Mouse (Mus musculus): ENCODE results near the gene Timp3. TPM values are rescaled to one million over a fixed set of nuclear protein-coding genes. Genes with fewer than 3 reads are reported as not detected.

Timp3 gene
- polyA plus RNA-seq, 1 experiment from 2014 or later = 66.4 TPM

DNA sequence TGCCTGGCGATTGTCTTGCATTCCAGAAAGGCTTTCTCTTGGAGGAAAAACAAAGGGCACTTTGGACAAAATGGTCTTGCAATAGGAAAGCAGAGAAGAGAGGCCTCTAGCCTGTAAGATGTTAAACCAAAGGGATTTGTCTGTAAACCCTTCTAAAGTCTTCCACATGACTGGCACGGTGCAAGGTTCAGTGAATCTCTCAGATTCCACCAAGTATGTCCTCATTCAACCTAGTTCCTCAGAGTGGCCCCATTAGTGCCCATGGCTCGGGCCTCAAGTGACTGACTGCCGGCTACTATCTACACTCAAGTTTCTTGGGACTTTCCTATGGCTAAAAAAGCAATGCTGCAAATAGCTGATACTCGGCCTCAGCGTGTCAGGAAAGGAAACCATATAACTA is 1.8 kb upstream of the Timp3 start:
- Histone ChIP-seq H3K4me1 (peaks cover 37% of the 10 kb centered on the region), H3K27me3 (0 out of 2 replicates have a peak, but pooled peaks cover 3% of the 10 kb centered on the region)
- WGBS = 73% methylated on average over 6 of the region's 6 CpGs

DNA sequence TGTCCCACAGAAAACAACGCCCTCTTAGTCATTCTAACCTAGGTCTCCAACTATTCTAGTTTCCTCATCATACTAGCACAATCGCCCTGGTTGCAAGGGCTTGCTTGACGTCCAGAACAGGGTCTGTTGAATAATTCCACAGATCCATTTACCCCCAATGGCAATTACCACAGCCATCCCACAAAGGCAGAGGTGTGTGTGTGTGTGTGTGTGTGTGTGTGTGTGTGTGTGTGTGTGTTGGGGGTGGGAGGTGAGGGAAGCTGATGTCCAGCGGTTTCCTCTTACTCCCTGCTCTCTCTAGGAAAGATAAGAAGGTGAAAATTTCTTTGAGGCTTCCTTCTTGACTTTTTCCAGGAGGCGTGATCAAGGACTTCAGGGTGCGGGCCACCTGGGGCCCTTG is 377 bp upstream of the Timp3 start:
- no peak for ATAC-seq (ENCODE audit: insufficient number of reproducible peaks, insufficient read depth, low FRiP score, low TSS enrichment)
- Histone ChIP-seq H3K9me3 (no peaks in the 10 kb centered on the region), H3K4me1 (peaks cover 44% of the 10 kb centered on the region), H3K9ac (peak overlapping the region; percentile 79), H3K4me3 (peak overlapping the region; percentile 71), H3K36me3 (no peaks in the 10 kb centered on the region; the same call in 1 of the 2 replicates), H3K4me2 (replicated peaks) (peak overlapping the region; percentile 73), H3K27ac (0 out of 2 replicates have a peak overlapping the region, but pooled peaks have one; percentile 67), H3K27me3 (0 out of 2 replicates have a peak, but pooled peaks cover 3% of the 10 kb centered on the region)
- whole genome bisulfite sequencing = 32% methylated on average over 6 of the region's 6 CpGs

More for the DNA sequence above, 1.8 kb upstream of the Timp3 start:
- no peak overlapping the region for H3K4me3 ChIP-seq
- H3K4me2 ChIP-seq (replicated peaks) = no peak overlapping the region
- no peak overlapping the region for H3K9ac ChIP-seq
- no peaks in the 10 kb centered on the region for H3K36me3 ChIP-seq
- H3K27ac ChIP-seq = no peak overlapping the region
- ATAC-seq (ENCODE audit: insufficient number of reproducible peaks, insufficient read depth, low FRiP score, low TSS enrichment) = no peak
- H3K9me3 ChIP-seq = no peaks in the 10 kb centered on the region

DNA sequence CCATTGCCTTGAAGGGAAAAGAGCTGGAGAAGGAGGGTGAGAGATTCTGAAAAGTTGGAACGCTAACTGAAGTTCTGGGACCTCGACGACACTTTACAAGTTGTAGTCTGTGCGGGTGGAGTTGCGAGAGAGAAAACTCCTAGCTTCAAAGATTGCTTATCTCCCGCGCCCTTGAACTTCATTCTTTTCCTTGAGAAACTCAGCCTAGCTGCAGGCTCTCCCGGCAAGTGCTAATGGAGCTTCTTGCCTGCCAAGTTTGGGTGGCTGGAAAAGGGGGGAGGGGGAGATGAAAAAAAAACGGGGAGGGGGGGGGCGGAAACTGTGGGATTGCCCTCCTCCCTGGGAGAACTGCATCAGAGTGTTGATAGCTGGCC is 932 bp downstream of the Timp3 start:
- Histone ChIP-seq H3K36me3 (no peaks in the 10 kb centered on the region; the same call in 1 of the 2 replicates), H3K9me3 (no peaks in the 10 kb centered on the region), H3K9ac (peak overlapping the region; percentile 79), H3K27me3 (0 out of 2 replicates have a peak, but pooled peaks cover 3% of the 10 kb centered on the region), H3K4me3 (peak overlapping the region; percentile 71), H3K27ac (peak overlapping the region; percentile 67; the same call in 1 of the 2 replicates), H3K4me2 (replicated peaks) (peak overlapping the region; percentile 73), H3K4me1 (peaks cover 33% of the 10 kb centered on the region)
- no peak for ATAC-seq (ENCODE audit: insufficient number of reproducible peaks, insufficient read depth, low FRiP score, low TSS enrichment)
- WGBS = 3% methylated on average over 10 of the region's 10 CpGs

DNA sequence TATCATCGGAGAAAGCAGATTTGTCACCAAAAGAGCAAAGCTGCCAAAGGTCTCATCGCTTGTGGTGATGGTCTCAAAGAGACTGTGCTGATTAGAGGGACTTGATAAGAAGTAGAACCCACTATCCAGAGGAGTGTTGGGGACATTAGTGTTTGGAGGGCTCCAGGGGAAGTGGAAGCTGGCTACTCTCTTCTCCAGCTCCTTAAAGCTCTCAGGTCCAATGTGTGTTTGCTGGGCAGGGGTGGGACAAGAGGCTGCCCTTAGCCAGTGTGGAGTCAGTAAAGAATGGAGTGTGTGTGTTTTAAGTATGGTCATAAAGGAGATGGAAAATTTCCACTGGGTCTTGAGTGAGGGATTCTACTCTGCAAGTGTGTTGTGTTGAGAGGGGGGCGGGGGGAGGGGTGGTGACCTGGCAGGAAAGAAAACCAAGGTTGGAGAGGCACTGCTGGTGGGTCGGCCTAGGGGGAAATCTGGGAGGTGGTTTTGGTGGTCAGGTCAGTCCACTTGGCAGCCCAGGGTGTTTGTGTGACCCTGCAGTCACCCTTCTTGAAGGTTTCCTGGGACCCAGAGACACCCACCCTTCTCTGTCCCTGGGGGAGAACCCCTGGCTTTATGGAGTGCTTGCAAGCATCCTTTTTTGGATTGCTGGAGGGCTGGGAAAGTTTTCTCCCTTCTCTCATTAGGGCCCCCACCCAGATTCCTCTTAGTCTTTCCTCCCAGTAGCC is 1.6 kb downstream of the Timp3 start:
- Histone ChIP-seq H3K4me3 (peak overlapping the region; percentile 71), H3K9ac (peak overlapping the region; percentile 79), H3K36me3 (peaks cover 6% of the 10 kb centered on the region; the same call in 1 of the 2 replicates), H3K27me3 (0 out of 2 replicates have a peak, but pooled peaks cover 3% of the 10 kb centered on the region), H3K9me3 (no peaks in the 10 kb centered on the region), H3K4me2 (replicated peaks) (peak overlapping the region; percentile 73), H3K27ac (peak overlapping the region; percentile 46; the same call in 1 of the 2 replicates), H3K4me1 (peaks cover 33% of the 10 kb centered on the region)
- WGBS = 15% methylated on average over 4 of the region's 4 CpGs
- ATAC-seq (ENCODE audit: insufficient number of reproducible peaks, insufficient read depth, low FRiP score, low TSS enrichment) = no peak

DNA sequence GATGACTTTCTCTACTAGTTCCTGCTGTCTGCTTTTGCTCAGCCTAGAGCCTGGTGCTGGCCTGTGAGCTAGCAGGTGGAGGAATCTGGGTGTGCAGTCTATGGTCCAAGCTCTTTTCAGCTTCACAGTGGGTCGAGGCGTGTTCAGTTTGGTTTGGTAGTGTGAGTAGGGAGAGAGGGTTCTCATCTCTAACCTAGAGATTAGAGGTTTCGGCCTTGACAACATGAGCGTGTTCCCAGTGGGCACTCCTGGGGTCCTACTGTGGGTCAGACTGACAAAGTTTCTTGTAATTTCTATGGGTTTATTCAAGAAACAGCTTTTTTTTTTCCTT is 2.1 kb downstream of the Timp3 start:
- Histone ChIP-seq H3K27ac (peak overlapping the region; percentile 46; the same call in 1 of the 2 replicates), H3K4me2 (replicated peaks) (peak overlapping the region; percentile 73), H3K9ac (peak overlapping the region; percentile 79), H3K27me3 (0 out of 2 replicates have a peak, but pooled peaks cover 3% of the 10 kb centered on the region), H3K4me3 (peak overlapping the region; percentile 71), H3K36me3 (peaks cover 10% of the 10 kb centered on the region; the same call in 1 of the 2 replicates), H3K9me3 (no peaks in the 10 kb centered on the region), H3K4me1 (peaks cover 33% of the 10 kb centered on the region)
- 63% methylated on average over 4 of the region's 4 CpGs for WGBS
- ATAC-seq (ENCODE audit: insufficient number of reproducible peaks, insufficient read depth, low FRiP score, low TSS enrichment) = no peak

DNA sequence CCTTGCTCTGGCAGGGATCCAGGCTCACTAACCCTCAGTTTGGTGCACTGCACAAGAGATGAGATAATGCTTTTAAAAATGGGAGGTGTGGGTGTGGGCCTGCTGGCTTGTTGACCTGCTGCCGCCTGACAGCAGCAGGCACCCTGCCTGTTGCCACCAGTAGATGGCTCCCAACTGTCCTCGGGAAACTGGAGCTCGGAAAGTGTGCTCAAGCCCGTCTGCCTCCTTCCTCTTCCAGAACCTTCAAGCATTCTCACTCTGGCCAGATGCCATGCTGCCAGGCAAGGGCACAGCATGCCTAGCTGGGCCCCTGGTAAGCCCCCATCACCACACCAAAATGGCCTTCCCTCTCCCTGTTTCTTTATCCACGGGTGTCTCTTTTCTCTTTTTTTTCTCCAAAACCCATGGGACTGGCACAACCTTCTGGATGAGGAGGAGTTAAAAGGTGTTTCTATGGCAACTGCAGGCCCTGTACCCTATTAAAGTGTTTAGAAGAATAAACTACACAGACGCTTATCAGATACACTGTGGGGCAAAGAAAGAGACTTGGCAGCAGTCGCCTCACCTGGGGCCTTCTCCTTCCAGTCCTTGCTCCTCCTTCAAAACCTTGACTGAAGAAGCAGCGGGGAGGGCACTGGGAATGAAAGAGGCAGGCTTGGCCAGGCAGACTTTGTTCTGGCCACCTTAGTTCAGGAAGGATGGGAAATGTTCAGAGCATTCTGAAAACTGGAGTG is 2.8 kb downstream of the Timp3 start:
- Histone ChIP-seq H3K27me3 (no peaks in the 10 kb centered on the region), H3K4me2 (replicated peaks) (peak overlapping the region; percentile 73), H3K9ac (peak overlapping the region; percentile 79), H3K4me1 (peaks cover 33% of the 10 kb centered on the region), H3K4me3 (peak overlapping the region; percentile 71), H3K9me3 (no peaks in the 10 kb centered on the region), H3K36me3 (peaks cover 11% of the 10 kb centered on the region; the same call in 1 of the 2 replicates), H3K27ac (0 out of 2 replicates have a peak overlapping the region, but pooled peaks have one; percentile 46)
- WGBS = 22% methylated on average over 8 of the region's 8 CpGs
- no peak for ATAC-seq (ENCODE audit: insufficient number of reproducible peaks, insufficient read depth, low FRiP score, low TSS enrichment)

DNA sequence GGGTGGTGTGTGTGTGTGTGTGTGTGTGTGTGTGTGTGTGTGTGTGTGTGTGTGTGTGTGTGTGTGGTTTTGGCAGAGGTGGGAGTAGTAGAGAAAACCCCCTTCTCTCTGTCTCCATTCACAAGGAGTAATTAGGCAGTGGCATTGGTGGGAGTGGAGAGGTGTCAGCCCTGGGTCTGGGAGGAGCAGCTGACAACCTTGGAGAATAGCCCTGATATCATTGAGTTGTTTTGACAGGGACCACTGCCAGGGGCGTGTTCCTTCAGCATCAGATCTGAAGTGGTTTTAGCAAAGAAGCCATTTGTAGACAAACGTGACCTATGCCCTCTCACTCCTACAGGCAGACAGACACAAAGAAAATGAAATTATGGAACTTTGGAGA is 3.3 kb downstream of the Timp3 start:
- Histone ChIP-seq H3K36me3 (peaks cover 11% of the 10 kb centered on the region; the same call in 1 of the 2 replicates), H3K9ac (0 out of 2 replicates have a peak overlapping the region, but pooled peaks have one; percentile 79), H3K27ac (no peak overlapping the region), H3K27me3 (no peaks in the 10 kb centered on the region), H3K4me1 (peaks cover 33% of the 10 kb centered on the region), H3K4me3 (peak overlapping the region; percentile 71; the same call in 1 of the 2 replicates), H3K4me2 (replicated peaks) (peak overlapping the region; percentile 73), H3K9me3 (no peaks in the 10 kb centered on the region)
- WGBS = 66% methylated on average over 2 of the region's 2 CpGs
- no peak for ATAC-seq (ENCODE audit: insufficient number of reproducible peaks, insufficient read depth, low FRiP score, low TSS enrichment)

DNA sequence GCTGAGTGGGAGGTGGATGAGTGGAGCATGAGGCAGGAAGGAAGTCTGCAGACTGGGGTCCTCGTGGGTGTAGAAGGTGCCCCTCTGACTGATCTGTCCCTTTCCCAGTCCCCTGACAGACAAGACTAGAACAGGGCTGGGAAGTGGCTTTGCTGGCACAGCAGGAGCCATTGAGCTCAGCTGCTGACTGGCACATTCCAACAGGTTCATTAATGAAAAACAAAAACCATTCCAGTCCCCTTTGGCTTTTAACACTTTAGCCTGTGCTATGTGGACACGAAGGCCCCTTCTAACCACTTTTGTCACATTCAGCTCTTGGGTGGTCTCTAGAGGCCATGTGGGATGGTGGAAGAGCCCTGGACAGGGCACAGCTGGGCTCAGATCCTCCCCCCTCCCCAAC is 4.4 kb downstream of the Timp3 start:
- 15% methylated on average over 2 of the region's 2 CpGs for WGBS
- H3K4me2 ChIP-seq (replicated peaks) = no peak overlapping the region

DNA sequence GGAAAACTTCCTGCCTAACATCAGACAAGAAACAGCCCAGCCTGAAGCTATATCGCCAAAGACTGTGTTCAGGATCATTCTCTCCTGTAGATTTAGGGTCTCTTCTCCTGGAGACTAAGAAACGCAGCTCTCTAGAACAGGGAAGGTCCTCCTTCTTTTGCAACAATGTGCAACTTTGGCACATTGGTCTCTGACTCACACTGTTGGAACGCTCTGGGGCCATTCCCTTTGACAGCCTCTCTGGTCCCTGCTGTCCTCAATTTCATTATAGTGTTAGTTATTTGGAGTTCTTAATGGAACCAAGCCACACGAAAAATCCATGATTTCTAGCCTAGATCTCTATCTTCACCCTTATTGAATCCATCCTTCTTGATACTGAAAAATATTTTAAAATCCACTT is 7.1 kb downstream of the Timp3 start:
- peaks cover 23% of the 10 kb centered on the region for H3K4me1 ChIP-seq
- H3K4me2 ChIP-seq (replicated peaks) = no peak overlapping the region
- no peak overlapping the region for H3K4me3 ChIP-seq
- H3K9me3 ChIP-seq = no peaks in the 10 kb centered on the region
- H3K36me3 ChIP-seq = peaks cover 11% of the 10 kb centered on the region; the same call in 1 of the 2 replicates
- H3K27me3 ChIP-seq = no peaks in the 10 kb centered on the region
- no peak for ATAC-seq (ENCODE audit: insufficient number of reproducible peaks, insufficient read depth, low FRiP score, low TSS enrichment)
- no peak overlapping the region for H3K9ac ChIP-seq
- WGBS = 88% methylated on average over 4 of the region's 4 CpGs
- no peak overlapping the region for H3K27ac ChIP-seq

More for the DNA sequence above, 4.4 kb downstream of the Timp3 start:
- no peaks in the 10 kb centered on the region for H3K27me3 ChIP-seq
- H3K9ac ChIP-seq = no peak overlapping the region
- peaks cover 11% of the 10 kb centered on the region; the same call in 1 of the 2 replicates for H3K36me3 ChIP-seq
- no peaks in the 10 kb centered on the region for H3K9me3 ChIP-seq
- H3K4me1 ChIP-seq = peaks cover 33% of the 10 kb centered on the region
- no peak overlapping the region for H3K4me3 ChIP-seq
- H3K27ac ChIP-seq = no peak overlapping the region
- ATAC-seq (ENCODE audit: insufficient number of reproducible peaks, insufficient read depth, low FRiP score, low TSS enrichment) = no peak

DNA sequence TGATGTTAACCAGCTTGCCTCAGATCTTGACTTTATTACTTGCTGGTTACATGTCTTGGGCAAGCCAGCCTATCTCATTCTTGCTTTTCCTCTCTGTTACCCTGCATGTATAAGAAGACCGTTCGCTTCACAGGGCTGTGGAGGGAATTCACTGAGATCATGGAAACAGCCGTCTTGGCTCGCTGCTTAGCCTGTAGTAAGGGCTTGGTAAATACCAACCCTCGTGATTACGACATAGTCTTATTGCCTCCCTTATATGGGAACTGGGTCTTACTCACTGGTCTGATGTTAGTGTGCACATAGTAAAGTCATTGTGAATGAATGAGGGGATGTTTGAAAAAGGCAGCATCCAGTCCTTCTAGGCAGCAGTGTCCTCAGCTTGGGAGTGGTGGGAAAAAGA is 10.4 kb downstream of the Timp3 start:
- peak overlapping the region; percentile 17; the same call in 1 of the 2 replicates for H3K27ac ChIP-seq

DNA sequence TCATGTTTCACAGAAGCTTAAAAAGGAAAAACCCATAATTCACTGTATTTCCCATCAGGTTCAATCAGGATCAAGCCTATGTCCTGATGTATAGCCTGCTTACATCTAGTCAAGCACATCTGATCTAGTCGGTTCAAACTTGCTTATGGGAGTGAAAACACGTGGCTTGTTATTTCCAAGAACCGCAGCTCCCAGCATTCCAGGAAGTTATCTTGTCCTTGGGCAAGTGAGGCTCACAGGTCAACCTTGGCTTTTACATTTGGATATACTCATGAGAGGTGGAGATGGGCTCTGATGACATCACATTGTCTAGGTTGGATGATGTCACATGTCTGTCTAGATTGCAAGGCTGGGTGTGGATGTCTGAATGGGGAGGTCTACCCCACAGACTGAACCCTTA is 12.8 kb downstream of the Timp3 start:
- H3K4me1 ChIP-seq = peaks cover 3% of the 10 kb centered on the region; the same call in 1 of the 2 replicates
- no peaks in the 10 kb centered on the region for H3K27me3 ChIP-seq
- H3K4me2 ChIP-seq (replicated peaks) = no peak overlapping the region
- ATAC-seq (ENCODE audit: insufficient number of reproducible peaks, insufficient read depth, low FRiP score, low TSS enrichment) = no peak
- H3K4me3 ChIP-seq = no peak overlapping the region
- no peak overlapping the region for H3K27ac ChIP-seq
- no peak overlapping the region for H3K9ac ChIP-seq
- 96% methylated on average over 3 of the region's 3 CpGs for WGBS
- no peaks in the 10 kb centered on the region for H3K9me3 ChIP-seq
- H3K36me3 ChIP-seq = no peaks in the 10 kb centered on the region

More for the DNA sequence above, 10.4 kb downstream of the Timp3 start:
- 78% methylated on average over 6 of the region's 6 CpGs for WGBS
- Histone ChIP-seq H3K9ac (no peak overlapping the region), H3K4me3 (no peak overlapping the region), H3K27me3 (no peaks in the 10 kb centered on the region), H3K4me2 (replicated peaks) (no peak overlapping the region), H3K36me3 (peaks cover 11% of the 10 kb centered on the region; the same call in 1 of the 2 replicates), H3K4me1 (peaks cover 1% of the 10 kb centered on the region; the same call in 1 of the 2 replicates), H3K9me3 (no peaks in the 10 kb centered on the region)
- no peak for ATAC-seq (ENCODE audit: insufficient number of reproducible peaks, insufficient read depth, low FRiP score, low TSS enrichment)
